Mouse (Mus musculus): ENCODE results near the gene Fli1. TPM values are rescaled to one million over a fixed set of nuclear protein-coding genes. Genes with fewer than 3 reads are reported as not detected.

The Fli1 gene
- polyA plus RNA-seq, 1 experiment from 2014 or later, result 55.6 TPM

- H3K9me3 ChIP-seq, result no peaks in the 10 kb centered on the region
- ATAC-seq (ENCODE audit: insufficient number of reproducible peaks, insufficient read depth, low FRiP score, low TSS enrichment, low read depth), result no peak
- H3K4me1 ChIP-seq (replicated peaks), result peaks cover 25% of the 10 kb centered on the region
- no peak overlapping the region for H3K9ac ChIP-seq (replicated peaks)
- no peaks in the 10 kb centered on the region for H3K27me3 ChIP-seq
- H3K4me3 ChIP-seq (replicated peaks), result no peak overlapping the region
- no peak overlapping the region for H3K27ac ChIP-seq
- H3K36me3 ChIP-seq, result peaks cover 44% of the 10 kb centered on the region
- H3K4me2 ChIP-seq, result no peak overlapping the region
- WGBS, result 86% methylated on average over 5 of the region's 5 CpGs
Observed at GRCm38 (mm10) chr9:32480418-32480817, 62.2 kb downstream of the Fli1 start.

DNA sequence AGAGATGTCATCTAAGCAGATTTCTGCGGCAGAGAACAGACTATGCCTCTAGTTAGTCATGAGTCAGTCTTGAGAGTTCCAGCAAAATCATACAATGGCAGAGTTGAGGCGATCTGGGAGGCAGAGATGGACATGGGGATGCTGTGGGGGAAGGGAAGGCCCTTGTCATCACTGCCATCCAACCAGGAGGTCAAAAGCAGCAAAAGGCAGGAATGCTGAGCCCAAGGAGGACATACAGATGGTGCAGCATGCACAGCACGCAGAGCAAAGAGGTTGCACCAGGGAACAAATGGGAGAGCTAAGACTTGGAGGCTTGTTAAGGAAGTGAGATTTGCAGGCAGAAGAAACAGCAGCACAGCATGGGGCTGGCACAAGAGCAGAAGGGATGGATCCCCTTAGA, 63.9 kb downstream of the Fli1 start:
- ATAC-seq (ENCODE audit: insufficient number of reproducible peaks, insufficient read depth, low FRiP score, low TSS enrichment, low read depth), result no peak
- no peaks in the 10 kb centered on the region for H3K27me3 ChIP-seq
- H3K36me3 ChIP-seq, result peaks cover 47% of the 10 kb centered on the region
- peaks cover 25% of the 10 kb centered on the region; the same call in 1 of the 2 replicates for H3K4me1 ChIP-seq (replicated peaks)
- no peak overlapping the region for H3K27ac ChIP-seq
- H3K9ac ChIP-seq (replicated peaks), result no peak overlapping the region
- H3K4me3 ChIP-seq (replicated peaks), result no peak overlapping the region
- H3K4me2 ChIP-seq, result no peak overlapping the region
- WGBS, result 68% methylated on average over 3 of the region's 3 CpGs
- no peaks in the 10 kb centered on the region for H3K9me3 ChIP-seq

- peaks cover 49% of the 10 kb centered on the region for H3K36me3 ChIP-seq
- peaks cover 25% of the 10 kb centered on the region; the same call in 1 of the 2 replicates for H3K4me1 ChIP-seq (replicated peaks)
- H3K4me2 ChIP-seq, result no peak overlapping the region
- no peak overlapping the region for H3K4me3 ChIP-seq (replicated peaks)
- H3K9me3 ChIP-seq, result no peaks in the 10 kb centered on the region
- no peak for ATAC-seq (ENCODE audit: insufficient number of reproducible peaks, insufficient read depth, low FRiP score, low TSS enrichment, low read depth)
- no peaks in the 10 kb centered on the region for H3K27me3 ChIP-seq
- WGBS, result 59% methylated on average over 2 of the region's 2 CpGs
- no peak overlapping the region for H3K27ac ChIP-seq
- no peak overlapping the region for H3K9ac ChIP-seq (replicated peaks)
Observed at GRCm38 (mm10) chr9:32478087-32478486, 64.6 kb downstream of the Fli1 start.

GRCm38 (mm10) chr9:32476604-32477003, 66.1 kb downstream of the Fli1 start:
- H3K4me2 ChIP-seq, result no peak overlapping the region
- no peaks in the 10 kb centered on the region for H3K27me3 ChIP-seq
- peaks cover 57% of the 10 kb centered on the region for H3K36me3 ChIP-seq
- H3K9ac ChIP-seq (replicated peaks), result no peak overlapping the region
- WGBS, result 89% methylated on average over 10 of the region's 10 CpGs
- H3K27ac ChIP-seq, result no peak overlapping the region
- ATAC-seq (ENCODE audit: insufficient number of reproducible peaks, insufficient read depth, low FRiP score, low TSS enrichment, low read depth), result no peak
- no peaks in the 10 kb centered on the region for H3K9me3 ChIP-seq
- peaks cover 21% of the 10 kb centered on the region; the same call in 1 of the 2 replicates for H3K4me1 ChIP-seq (replicated peaks)
- no peak overlapping the region for H3K4me3 ChIP-seq (replicated peaks)

DNA sequence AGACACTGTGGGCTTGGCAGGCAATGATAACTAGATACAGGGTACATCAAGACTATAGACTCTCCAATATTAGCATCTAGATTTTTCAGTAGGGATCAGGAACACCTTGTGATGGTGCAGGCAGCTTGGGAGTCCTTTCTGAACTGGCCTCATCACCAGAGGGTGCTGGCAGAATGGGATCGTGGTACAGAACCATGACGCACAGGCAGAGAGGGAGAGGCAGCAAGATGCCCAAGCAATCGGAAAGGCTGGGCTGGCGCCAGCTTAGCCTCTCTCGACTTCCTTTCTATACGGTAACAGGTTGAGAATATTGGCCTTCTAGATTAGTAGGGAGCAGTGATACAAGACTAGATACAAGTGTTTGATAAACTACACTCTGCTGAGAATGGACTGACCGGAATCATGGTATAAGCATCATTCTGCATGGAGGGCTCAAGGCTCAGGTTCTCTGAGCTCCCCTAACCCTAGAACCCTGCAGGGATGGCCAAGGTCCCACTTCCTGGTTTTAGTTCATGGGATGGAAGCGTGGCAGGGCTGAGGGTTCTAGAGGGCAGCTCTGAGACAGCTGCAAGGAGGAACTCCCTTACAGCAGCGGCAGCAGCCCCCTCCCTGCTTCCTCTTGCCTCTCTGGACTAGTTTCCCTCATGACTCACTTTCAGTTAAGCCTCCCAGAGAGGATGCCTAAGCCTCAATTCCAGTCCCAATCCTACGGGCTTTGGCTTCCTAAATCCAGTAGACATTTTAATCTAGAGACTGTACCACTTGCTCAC, 67.9 kb downstream of the Fli1 start:
- Histone ChIP-seq H3K27me3 (no peaks in the 10 kb centered on the region), H3K9me3 (no peaks in the 10 kb centered on the region), H3K4me2 (no peak overlapping the region), H3K27ac (no peak overlapping the region), H3K36me3 (peaks cover 72% of the 10 kb centered on the region), H3K4me1 (replicated peaks) (peaks cover 30% of the 10 kb centered on the region), H3K4me3 (replicated peaks) (no peak overlapping the region), H3K9ac (replicated peaks) (no peak overlapping the region)
- no peak for ATAC-seq (ENCODE audit: insufficient number of reproducible peaks, insufficient read depth, low FRiP score, low TSS enrichment, low read depth)
- WGBS, result 86% methylated on average over 10 of the region's 10 CpGs

GRCm38 (mm10) chr9:32472346-32472745, 70.3 kb downstream of the Fli1 start:
- H3K27me3 ChIP-seq, result no peaks in the 10 kb centered on the region
- no peak for ATAC-seq (ENCODE audit: insufficient number of reproducible peaks, insufficient read depth, low FRiP score, low TSS enrichment, low read depth)
- peaks cover 89% of the 10 kb centered on the region for H3K36me3 ChIP-seq
- no peak overlapping the region for H3K9ac ChIP-seq (replicated peaks)
- no peak overlapping the region for H3K4me2 ChIP-seq
- no peak overlapping the region for H3K4me3 ChIP-seq (replicated peaks)
- no peaks in the 10 kb centered on the region for H3K9me3 ChIP-seq
- 91% methylated on average over 3 of the region's 3 CpGs for WGBS
- no peak overlapping the region for H3K27ac ChIP-seq
- peaks cover 42% of the 10 kb centered on the region for H3K4me1 ChIP-seq (replicated peaks)

- WGBS, result 53% methylated on average over 8 of the region's 8 CpGs
- Histone ChIP-seq H3K27ac (no peak overlapping the region), H3K27me3 (no peaks in the 10 kb centered on the region), H3K9ac (replicated peaks) (no peak overlapping the region), H3K4me1 (replicated peaks) (peaks cover 42% of the 10 kb centered on the region), H3K9me3 (no peaks in the 10 kb centered on the region), H3K4me3 (replicated peaks) (no peak overlapping the region), H3K36me3 (peaks cover 87% of the 10 kb centered on the region), H3K4me2 (no peak overlapping the region)
- ATAC-seq (ENCODE audit: insufficient number of reproducible peaks, insufficient read depth, low FRiP score, low TSS enrichment, low read depth), result no peak
Observed at GRCm38 (mm10) chr9:32469123-32469751, 73.4 kb downstream of the Fli1 start.

- Histone ChIP-seq H3K27ac (no peak overlapping the region), H3K27me3 (no peaks in the 10 kb centered on the region), H3K4me1 (replicated peaks) (peaks cover 42% of the 10 kb centered on the region), H3K36me3 (peaks cover 87% of the 10 kb centered on the region), H3K4me3 (replicated peaks) (no peak overlapping the region), H3K9me3 (no peaks in the 10 kb centered on the region), H3K9ac (replicated peaks) (no peak overlapping the region), H3K4me2 (no peak overlapping the region)
- no peak for ATAC-seq (ENCODE audit: insufficient number of reproducible peaks, insufficient read depth, low FRiP score, low TSS enrichment, low read depth)
- WGBS, result 57% methylated on average over 1 of the region's 1 CpGs
Observed at GRCm38 (mm10) chr9:32468313-32468712, 74.3 kb downstream of the Fli1 start.

DNA sequence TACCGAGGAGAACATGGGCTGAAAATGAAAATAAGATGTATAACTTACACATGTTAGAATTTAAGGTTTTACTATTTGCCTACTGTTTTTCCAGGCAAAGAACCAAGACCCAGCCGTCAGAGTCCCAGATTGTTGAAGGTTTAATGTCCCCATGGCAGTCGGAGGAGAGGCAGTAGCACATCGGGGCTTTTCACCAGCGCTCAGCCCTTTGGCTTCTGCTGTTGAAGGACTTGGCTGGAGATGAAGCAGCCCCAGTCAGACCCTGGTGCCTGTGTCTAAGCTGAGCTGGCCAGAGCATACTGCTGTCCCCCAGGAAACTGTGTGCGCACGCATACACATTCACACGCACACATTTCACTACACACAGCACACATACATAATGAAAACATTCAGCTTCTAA, 75.2 kb downstream of the Fli1 start:
- H3K36me3 ChIP-seq, result peaks cover 87% of the 10 kb centered on the region
- 69% methylated on average over 8 of the region's 8 CpGs for WGBS

DNA sequence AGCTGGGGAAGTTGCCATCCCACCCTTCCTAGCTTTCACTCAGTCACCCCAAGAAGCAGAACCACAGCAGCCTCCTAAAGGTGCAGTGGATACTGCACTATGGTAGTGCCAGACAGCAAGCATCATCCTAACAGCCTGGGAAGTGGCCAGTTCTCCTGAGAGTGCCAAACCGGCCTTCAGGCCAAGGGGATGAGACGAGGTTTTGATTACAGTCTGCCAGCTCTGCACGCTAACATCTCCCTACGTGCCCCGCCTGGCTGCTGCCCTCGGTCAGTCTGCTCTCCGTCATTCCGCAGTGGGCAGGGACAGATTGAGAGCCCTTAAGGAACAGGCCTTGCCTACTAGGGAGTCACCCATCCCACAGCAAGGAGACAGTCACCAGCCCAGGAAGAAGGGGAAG, 75.8 kb downstream of the Fli1 start:
- Histone ChIP-seq H3K9me3 (no peaks in the 10 kb centered on the region), H3K4me1 (replicated peaks) (peaks cover 39% of the 10 kb centered on the region), H3K9ac (replicated peaks) (no peak overlapping the region), H3K27me3 (no peaks in the 10 kb centered on the region), H3K36me3 (peaks cover 87% of the 10 kb centered on the region), H3K4me2 (no peak overlapping the region), H3K4me3 (replicated peaks) (no peak overlapping the region), H3K27ac (no peak overlapping the region)
- whole genome bisulfite sequencing, result 66% methylated on average over 8 of the region's 8 CpGs
- ATAC-seq (ENCODE audit: insufficient number of reproducible peaks, insufficient read depth, low FRiP score, low TSS enrichment, low read depth), result no peak

More for the DNA sequence above, 75.2 kb downstream of the Fli1 start:
- Histone ChIP-seq H3K9ac (replicated peaks) (no peak overlapping the region), H3K4me1 (replicated peaks) (peaks cover 42% of the 10 kb centered on the region), H3K9me3 (no peaks in the 10 kb centered on the region), H3K4me3 (replicated peaks) (no peak overlapping the region), H3K4me2 (no peak overlapping the region), H3K27ac (peak overlapping the region; percentile 69; the same call in 1 of the 2 replicates), H3K27me3 (no peaks in the 10 kb centered on the region)
- ATAC-seq (ENCODE audit: insufficient number of reproducible peaks, insufficient read depth, low FRiP score, low TSS enrichment, low read depth), result no peak

- peak overlapping the region; percentile 45; the same call in 1 of the 2 replicates for H3K27ac ChIP-seq
- no peaks in the 10 kb centered on the region for H3K27me3 ChIP-seq
- peaks cover 95% of the 10 kb centered on the region for H3K36me3 ChIP-seq
- H3K9me3 ChIP-seq, result no peaks in the 10 kb centered on the region
- 86% methylated on average over 3 of the region's 3 CpGs for WGBS
- H3K4me1 ChIP-seq (replicated peaks), result peaks cover 18% of the 10 kb centered on the region
- no peak overlapping the region for H3K4me3 ChIP-seq (replicated peaks)
- no peak overlapping the region for H3K9ac ChIP-seq (replicated peaks)
- no peak for ATAC-seq (ENCODE audit: insufficient number of reproducible peaks, insufficient read depth, low FRiP score, low TSS enrichment, low read depth)
- no peak overlapping the region for H3K4me2 ChIP-seq
Observed at GRCm38 (mm10) chr9:32456707-32457106, 86.0 kb downstream of the Fli1 start.
